Mouse (Mus musculus) mouse trophoblast stem cell (cell line): ENCODE data around the gene Ccdc8.

Source experiments
- in situ Hi-C, 2 experiments: fragments of 300-500 bp; cut with MseI, MboI; formaldehyde crosslinking; loops; 2 replicates in 1 of 2; 3 replicates in 1 of 2; pipeline ENCODE4 v1.15.1; 2025

Gene Ccdc8

GRCm38 (mm10) chr7:17039373-17039772 lies 46.9 kb downstream of the Ccdc8 start:
- in situ Hi-C loops = no loop called here

GRCm38 (mm10) chr7:17045743-17046142 lies 53.2 kb downstream of the Ccdc8 start:
- in situ Hi-C loops = no loop called here
